Mouse (Mus musculus) heart, embryonic 11.5 days (tissue): ENCODE results near the gene Myl12a. TPM values are rescaled to one million over a fixed set of nuclear protein-coding genes. Genes with fewer than 3 reads are reported as not detected.
"Not testable (repeated sequence)": the region's sequence is repeated elsewhere in the genome, so short reads cannot be mapped to it uniquely, and the experiment has no call there.

Experiments used
- ATAC-seq: fragments of 200-750 bp; cut with Nextera tagmentation; replicated peaks from 2 replicates; pipeline ENCODE4 v1.8.0; 2017; ENCODE audit warnings: moderate library complexity; ENCODE audit not compliant: insufficient number of reproducible peaks, low FRiP score, low TSS enrichment
- H3K27ac ChIP-seq: fragments of 300-500 bp; sonication (generic); 2 replicates; pipeline ENCODE4 v1.5.1; 2014; ENCODE audit warnings: mild to moderate bottlenecking, low read depth, low read length
- H3K27me3 ChIP-seq: fragments of 300-500 bp; sonication (generic); 2 replicates; pipeline ENCODE4 v1.6.1; 2014; ENCODE audit warnings: mild to moderate bottlenecking, low read length, mixed read lengths; ENCODE audit not compliant: control insufficient read depth, insufficient read depth
- H3K36me3 ChIP-seq: fragments of 300-500 bp; sonication (generic); 2 replicates; pipeline ENCODE4 v1.6.1; 2014; ENCODE audit warnings: mild to moderate bottlenecking, low read length, moderate library complexity, mixed read lengths; ENCODE audit not compliant: control insufficient read depth, insufficient read depth
- H3K4me1 ChIP-seq: fragments of 300-500 bp; sonication (generic); 2 replicates; pipeline ENCODE4 v1.6.1; 2014; ENCODE audit warnings: low read length; ENCODE audit not compliant: control insufficient read depth, insufficient read depth
- H3K4me2 ChIP-seq: fragments of 300-500 bp; sonication (generic); 2 replicates; pipeline ENCODE4 v1.6.1; 2014; ENCODE audit warnings: mild to moderate bottlenecking, moderate library complexity
- H3K4me3 ChIP-seq: fragments of 300-500 bp; sonication (generic); 2 replicates; pipeline ENCODE4 v1.5.1; 2014; ENCODE audit warnings: low read depth, low read length
- H3K9ac ChIP-seq: fragments of 300-500 bp; sonication (generic); 2 replicates; pipeline ENCODE4 v1.6.1; 2014; ENCODE audit warnings: mild to moderate bottlenecking, low read depth, low read length, moderate library complexity
- H3K9me3 ChIP-seq: fragments of 300-500 bp; sonication (generic); replicated peaks from 2 replicates; pipeline ENCODE4 v1.6.1; 2016; ENCODE audit warnings: low read length; ENCODE audit not compliant: control insufficient read depth
- WGBS: fragments of 180-500 bp; shearing (Covaris S2); extraction: QIAGEN DNeasy Blood & Tissue Kit; methylation state at CpG from one replicate; pipeline ENCODE4 v1.1.7; 2014; ENCODE audit not compliant: insufficient replicate concordance; 5-methylcytosine and 5-hydroxymethylcytosine counted together
- polyA plus RNA-seq: library from polyadenylated mRNA; unstranded; fragments of >200 nt; fragmentation: Nextera tagmentation; extraction: Ambion mirVana; gene quantifications from 2 replicates; pipeline ENCODE4 v1.2.1, GENCODE M21; 2014

Gene Myl12a
- polyA plus RNA-seq, 1 experiment from 2014 or later, result 878 TPM

DNA sequence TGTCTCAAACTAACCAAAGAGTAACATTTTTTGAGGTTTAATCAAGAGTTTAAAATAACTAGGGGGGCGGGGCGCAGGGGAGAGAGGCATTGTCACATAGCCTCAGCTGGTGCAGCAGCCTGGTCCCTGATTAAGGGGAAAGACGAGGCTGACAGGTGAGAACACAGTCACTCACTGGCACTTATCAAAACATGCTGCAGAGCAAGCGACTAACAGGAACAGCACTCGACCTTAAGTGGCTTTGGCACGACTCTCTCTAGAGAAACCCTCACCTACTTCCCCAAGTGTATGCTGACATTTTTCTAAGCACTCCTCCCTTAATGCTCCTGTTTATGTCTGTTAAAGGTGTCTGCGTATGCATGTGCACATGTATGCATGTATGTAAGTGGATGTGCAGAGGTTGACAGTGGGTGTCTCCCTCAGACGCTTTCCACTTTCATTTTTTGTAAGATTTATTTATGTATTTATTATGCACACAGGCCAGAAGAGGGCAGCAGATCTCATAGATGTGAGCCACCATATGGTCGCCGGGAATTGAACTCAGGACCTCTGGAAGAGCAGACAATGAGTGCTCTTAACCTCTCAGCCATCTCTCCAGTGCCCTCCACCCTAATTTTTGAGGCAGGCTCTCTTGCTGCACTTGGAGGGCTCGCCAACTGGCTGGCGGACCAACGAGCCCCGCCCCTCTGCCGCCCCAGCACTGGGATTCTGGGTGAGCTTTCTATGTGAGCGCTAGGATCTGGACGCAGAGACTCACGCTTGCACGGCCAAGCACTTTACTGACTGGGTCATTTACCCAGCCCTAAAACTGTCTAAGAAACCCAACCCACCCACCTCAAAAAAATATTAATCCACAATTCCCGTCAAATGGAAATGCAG lies 23.1 kb downstream of the Myl12a start:
- no peak overlapping the region for H3K4me3 ChIP-seq
- no peak overlapping the region for H3K27ac ChIP-seq
- no peaks in the 10 kb centered on the region for H3K9me3 ChIP-seq
- H3K9ac ChIP-seq, result no peak overlapping the region
- peaks cover 6% of the 10 kb centered on the region; the same call in 1 of the 2 replicates for H3K36me3 ChIP-seq
- H3K27me3 ChIP-seq, result peaks cover 19% of the 10 kb centered on the region
- H3K4me1 ChIP-seq, result no peaks in the 10 kb centered on the region
- 70% methylated on average over 20 of the region's 20 CpGs for WGBS
- no peak overlapping the region for H3K4me2 ChIP-seq
- ATAC-seq, result peak; percentile 25; the same call in 1 of the 2 replicates

DNA sequence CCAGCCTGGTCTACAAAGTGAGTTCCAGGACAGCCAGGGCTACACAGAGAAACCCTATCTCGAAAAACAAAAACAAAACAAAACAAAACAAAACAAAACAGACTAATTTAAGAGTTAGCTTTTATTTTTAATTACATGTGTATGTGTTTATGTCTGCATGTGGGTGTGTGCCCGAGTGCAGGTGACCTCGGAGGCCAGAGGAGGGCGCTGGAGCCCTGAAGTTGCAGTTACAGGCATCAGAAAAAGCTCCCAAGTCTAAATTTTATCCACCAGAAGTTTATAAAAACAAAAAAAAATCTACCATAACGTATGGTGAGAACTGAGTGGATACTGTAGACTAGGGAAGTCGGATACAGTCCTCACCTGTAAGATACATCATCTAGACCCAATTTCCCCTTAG lies 24.9 kb downstream of the Myl12a start:
- Histone ChIP-seq H3K36me3 (peaks cover 8% of the 10 kb centered on the region; the same call in 1 of the 2 replicates), H3K4me3 (no peak overlapping the region), H3K27me3 (peaks cover 17% of the 10 kb centered on the region), H3K4me2 (no peak overlapping the region), H3K27ac (no peak overlapping the region), H3K9me3 (no peaks in the 10 kb centered on the region), H3K4me1 (peaks cover 3% of the 10 kb centered on the region; the same call in 1 of the 2 replicates), H3K9ac (no peak overlapping the region)
- 83% methylated on average over 6 of the region's 6 CpGs for WGBS
- ATAC-seq, result no peak; the same call in 1 of the 2 replicates

DNA sequence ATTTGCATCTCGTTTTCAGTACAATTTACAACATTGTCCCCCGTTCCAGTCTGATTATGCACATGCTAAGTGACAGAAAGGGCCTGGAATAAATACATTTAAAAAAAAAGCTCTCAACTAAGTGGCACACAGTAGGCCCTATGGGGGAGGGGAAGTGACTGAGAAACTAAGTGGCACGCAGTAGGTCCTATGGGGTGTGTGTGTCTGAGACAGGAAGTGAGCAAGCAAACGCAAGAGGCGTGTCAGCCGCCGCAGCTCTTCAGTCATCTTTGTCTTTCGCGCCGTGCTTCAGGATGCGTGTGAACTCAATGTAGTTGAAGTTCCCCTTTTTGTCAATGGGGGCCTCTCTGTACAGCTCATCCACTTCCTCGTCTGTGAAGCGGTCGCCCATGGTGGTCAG lies 28.6 kb downstream of the Myl12a start:
- not testable (repeated sequence) for H3K4me2 ChIP-seq, H3K9me3 ChIP-seq, H3K27me3 ChIP-seq, H3K36me3 ChIP-seq, H3K9ac ChIP-seq, H3K4me1 ChIP-seq, H3K27ac ChIP-seq, ATAC-seq, H3K4me3 ChIP-seq
- WGBS, result 90% methylated on average over 14 of the region's 14 CpGs

DNA sequence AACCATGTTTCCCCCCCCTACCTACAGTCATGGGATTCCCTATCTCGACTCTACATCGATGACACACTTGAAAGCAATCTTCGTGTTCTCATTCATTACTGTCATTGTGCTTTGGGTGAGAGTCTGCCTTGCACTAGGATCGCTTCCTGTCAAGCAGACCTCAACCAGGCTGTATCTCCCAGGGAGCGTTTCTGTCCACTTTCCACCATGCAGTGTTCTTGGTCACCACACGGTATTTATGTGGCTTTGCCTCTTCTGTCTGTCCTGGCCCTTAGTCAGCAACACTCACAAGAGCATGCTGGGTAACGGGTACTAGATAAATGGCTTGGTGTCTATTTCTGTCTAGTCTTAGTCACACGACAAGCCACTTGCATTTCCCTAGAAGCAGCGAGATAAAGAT lies 29.3 kb downstream of the Myl12a start:
- Histone ChIP-seq H3K4me2 (no peak overlapping the region), H3K9ac (no peak overlapping the region), H3K4me1 (peaks cover 3% of the 10 kb centered on the region; the same call in 1 of the 2 replicates), H3K4me3 (no peak overlapping the region), H3K27me3 (no peaks in the 10 kb centered on the region), H3K9me3 (no peaks in the 10 kb centered on the region), H3K27ac (no peak overlapping the region), H3K36me3 (peaks cover 2% of the 10 kb centered on the region; the same call in 1 of the 2 replicates)
- ATAC-seq, result no peak
- WGBS, result 65% methylated on average over 9 of the region's 9 CpGs

DNA sequence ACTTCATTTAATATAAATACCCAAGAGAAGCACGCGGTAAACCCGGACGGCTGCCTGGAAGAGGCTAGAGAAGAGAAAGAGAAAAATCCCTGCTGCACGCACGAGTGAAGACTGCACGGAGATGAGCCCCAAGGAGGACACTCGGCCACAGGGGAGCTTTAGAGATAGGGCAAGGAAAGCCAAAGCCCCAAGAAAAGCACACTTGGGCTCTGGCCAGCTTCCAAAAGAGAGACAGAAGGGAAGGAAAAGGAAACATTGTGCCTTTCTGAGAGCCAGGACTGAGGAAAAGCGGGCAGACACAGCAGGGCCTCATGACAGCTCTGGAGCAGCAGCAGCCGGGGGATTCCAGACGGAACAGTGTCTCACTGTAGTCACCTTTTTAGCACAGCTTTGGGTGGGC lies 31.5 kb downstream of the Myl12a start:
- Histone ChIP-seq H3K9me3 (no peaks in the 10 kb centered on the region), H3K9ac (no peak overlapping the region), H3K4me1 (peaks cover 3% of the 10 kb centered on the region; the same call in 1 of the 2 replicates), H3K27me3 (no peaks in the 10 kb centered on the region), H3K4me3 (no peak overlapping the region), H3K4me2 (no peak overlapping the region), H3K27ac (no peak overlapping the region), H3K36me3 (peaks cover 2% of the 10 kb centered on the region; the same call in 1 of the 2 replicates)
- 67% methylated on average over 11 of the region's 11 CpGs for WGBS
- ATAC-seq, result no peak

DNA sequence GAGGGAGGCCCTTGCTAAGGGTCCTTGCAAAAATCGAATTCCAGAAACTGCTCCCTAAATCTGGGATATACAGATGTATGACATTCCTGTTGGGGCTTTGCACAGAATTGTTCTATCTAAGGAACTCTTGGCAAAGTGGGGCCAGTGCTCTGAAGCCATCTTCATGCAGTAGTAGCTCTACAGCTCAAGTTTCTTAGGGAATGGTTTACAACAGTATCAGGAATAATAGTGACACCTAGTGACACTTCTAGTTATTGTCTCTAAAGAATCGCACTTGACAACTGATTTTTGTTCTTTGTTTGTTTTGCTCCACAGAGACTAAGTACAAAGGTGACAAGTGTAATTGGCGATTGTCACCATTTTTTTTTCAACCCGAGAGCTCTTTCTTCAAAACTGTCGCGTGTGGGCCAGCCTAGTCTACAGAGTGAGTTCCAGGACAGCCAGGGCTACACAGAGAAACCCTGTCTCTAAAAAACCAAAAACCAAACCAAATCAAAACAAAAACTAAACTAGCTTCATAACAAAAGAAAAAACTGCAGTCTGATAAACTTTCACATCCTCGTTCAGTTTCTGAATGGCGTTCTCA lies 34.0 kb downstream of the Myl12a start:
- no peak for ATAC-seq
- Histone ChIP-seq H3K27ac (no peak overlapping the region), H3K4me3 (no peak overlapping the region), H3K9ac (no peak overlapping the region), H3K4me2 (no peak overlapping the region), H3K36me3 (peaks cover 2% of the 10 kb centered on the region; the same call in 1 of the 2 replicates), H3K4me1 (peaks cover 3% of the 10 kb centered on the region; the same call in 1 of the 2 replicates), H3K9me3 (no peaks in the 10 kb centered on the region), H3K27me3 (no peaks in the 10 kb centered on the region)
- 25% methylated on average over 8 of the region's 8 CpGs for WGBS

DNA sequence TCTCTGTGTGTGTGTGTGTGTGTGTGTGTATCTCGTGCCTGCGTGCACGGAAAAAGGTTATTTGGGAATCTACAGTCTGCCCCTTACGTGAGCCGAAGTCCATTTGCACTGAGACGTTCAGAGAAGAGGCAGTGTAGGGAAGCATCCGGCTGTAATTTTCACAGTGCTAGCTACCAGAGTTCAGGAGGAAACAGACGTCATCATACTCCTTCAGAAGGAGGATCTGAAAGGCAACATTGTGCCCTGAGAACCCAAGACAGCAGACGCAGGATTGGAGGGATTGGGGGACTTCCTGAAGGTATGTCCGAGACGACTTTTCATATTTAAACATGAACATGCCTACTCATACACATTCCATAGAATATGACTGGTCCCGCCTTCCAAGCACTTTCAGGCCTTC lies 35.0 kb downstream of the Myl12a start:
- H3K4me1 ChIP-seq, result no peaks in the 10 kb centered on the region
- WGBS, result 63% methylated on average over 12 of the region's 12 CpGs
- H3K9me3 ChIP-seq, result no peaks in the 10 kb centered on the region
- H3K4me3 ChIP-seq, result no peak overlapping the region
- no peak overlapping the region for H3K27ac ChIP-seq
- H3K4me2 ChIP-seq, result no peak overlapping the region
- no peaks in the 10 kb centered on the region for H3K36me3 ChIP-seq
- ATAC-seq, result no peak
- H3K9ac ChIP-seq, result no peak overlapping the region
- no peaks in the 10 kb centered on the region for H3K27me3 ChIP-seq

DNA sequence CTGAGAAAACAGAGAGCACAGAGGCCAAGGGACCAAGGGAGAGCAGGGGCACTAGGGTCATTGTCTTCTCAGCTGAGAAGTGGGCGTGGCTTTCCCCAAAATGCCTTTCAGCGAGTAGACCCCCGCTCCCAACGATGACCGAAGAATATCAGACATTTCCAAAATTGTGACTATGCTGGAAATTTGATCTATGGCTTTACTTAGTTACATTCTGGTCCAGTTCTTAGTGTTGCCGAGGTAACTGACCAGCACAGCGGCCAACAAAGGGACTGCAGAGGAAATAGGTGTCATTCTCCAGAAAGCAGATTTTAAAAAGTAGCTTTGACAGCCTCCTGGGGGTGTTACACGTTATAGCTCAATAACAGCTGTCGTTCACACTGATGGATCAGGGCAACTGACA lies 35.5 kb downstream of the Myl12a start:
- no peaks in the 10 kb centered on the region for H3K36me3 ChIP-seq
- no peak overlapping the region for H3K9ac ChIP-seq
- no peak for ATAC-seq
- no peaks in the 10 kb centered on the region for H3K4me1 ChIP-seq
- H3K27ac ChIP-seq, result no peak overlapping the region
- H3K4me2 ChIP-seq, result no peak overlapping the region
- H3K27me3 ChIP-seq, result no peaks in the 10 kb centered on the region
- 56% methylated on average over 9 of the region's 9 CpGs for WGBS
- H3K9me3 ChIP-seq, result no peaks in the 10 kb centered on the region
- H3K4me3 ChIP-seq, result no peak overlapping the region
